Mouse (Mus musculus): ENCODE measurements around the gene Focad. TPM values are rescaled to one million over a fixed set of nuclear protein-coding genes. Genes with fewer than 3 reads are reported as not detected.

Gene Focad
- total RNA-seq, 1 experiment: 14.7 TPM

GRCm38 (mm10) chr4:88450087-88450765, 355.8 kb downstream of the Focad start:
- Histone ChIP-seq H3K4me1 (ENCODE audit: control insufficient read depth in 2 of 2, insufficient read depth in 2 of 2, low read length in 2 of 2, poor library complexity in 1 of 2) (0 out of 4 replicates have a peak, but pooled peaks cover 0 to 3% of the 10 kb centered on the region in 2 experiments), H3K27ac (ENCODE audit: insufficient read depth, low read depth, low read length, poor library complexity, severe bottlenecking) (no peak overlapping the region), H3K9ac (ENCODE audit: insufficient read depth, low read depth, low read length, poor library complexity, severe bottlenecking) (no peak overlapping the region), H3K9me3 (ENCODE audit: control insufficient read depth, insufficient read depth, low read depth, low read length) (no peaks in the 10 kb centered on the region), H3K36me3 (ENCODE audit: control insufficient read depth, insufficient read depth, low read length, poor library complexity, severe bottlenecking) (no peaks in the 10 kb centered on the region), H3K4me3 (ENCODE audit: insufficient read depth in 1 of 2, low read depth in 1 of 2, low read length in 2 of 2, poor library complexity in 1 of 2, severe bottlenecking in 1 of 2) (no peak overlapping the region)
- no peak for DNase-seq (ENCODE audit: low read depth, low spot score)
- in situ Hi-C loops (cut with MboI; ENCODE audit: low sequenced_read_pairs in 2 of 2, unreplicated experiment in 2 of 2): no loop called here
- TF ChIP-seq MAFK (IDR thresholded peaks at IDR 0.05; ENCODE audit: insufficient read depth, low read depth, low read length) (no peak), ZC3H11A (IDR thresholded peaks at IDR 0.05; ENCODE audit: borderline replicate concordance, low read depth, low read length) (no peak), HCFC1 (IDR thresholded peaks at IDR 0.05; ENCODE audit: borderline replicate concordance, insufficient read depth, low read length) (no peak), ZNF384 (IDR thresholded peaks at IDR 0.05; ENCODE audit: low read depth, low read length) (no peak), CHD2 (IDR thresholded peaks at IDR 0.05; ENCODE audit: low read depth, low read length) (no peak)

- TF ChIP-seq CHD2 (IDR thresholded peaks at IDR 0.05; ENCODE audit: low read depth, low read length) (no peak), ZNF384 (IDR thresholded peaks at IDR 0.05; ENCODE audit: low read depth, low read length) (no peak), ZC3H11A (IDR thresholded peaks at IDR 0.05; ENCODE audit: borderline replicate concordance, low read depth, low read length) (no peak), MAFK (IDR thresholded peaks at IDR 0.05; ENCODE audit: insufficient read depth, low read depth, low read length) (no peak), HCFC1 (IDR thresholded peaks at IDR 0.05; ENCODE audit: borderline replicate concordance, insufficient read depth, low read length) (no peak)
Measured at GRCm38 (mm10) chr4:88458093-88458492, 363.7 kb downstream of the Focad start.

GRCm38 (mm10) chr4:88458673-88459072, 364.2 kb downstream of the Focad start:
- H3K4me3 ChIP-seq (ENCODE audit: insufficient read depth in 1 of 2, low read depth in 1 of 2, low read length in 2 of 2, poor library complexity in 1 of 2, severe bottlenecking in 1 of 2): no peak overlapping the region
- DNase-seq (ENCODE audit: low read depth, low spot score): no peak
- in situ Hi-C loops (cut with MboI; ENCODE audit: low sequenced_read_pairs in 2 of 2, unreplicated experiment in 2 of 2): no loop called here
- TF ChIP-seq ZNF384 (IDR thresholded peaks at IDR 0.05; ENCODE audit: low read depth, low read length): no peak
- no peak for TF ChIP-seq MAFK (IDR thresholded peaks at IDR 0.05; ENCODE audit: insufficient read depth, low read depth, low read length)
- no peak for TF ChIP-seq CHD2 (IDR thresholded peaks at IDR 0.05; ENCODE audit: low read depth, low read length)
- no peak for TF ChIP-seq ZC3H11A (IDR thresholded peaks at IDR 0.05; ENCODE audit: borderline replicate concordance, low read depth, low read length)
- TF ChIP-seq HCFC1 (IDR thresholded peaks at IDR 0.05; ENCODE audit: borderline replicate concordance, insufficient read depth, low read length): no peak
- no peaks in the 10 kb centered on the region for H3K9me3 ChIP-seq (ENCODE audit: control insufficient read depth, insufficient read depth, low read depth, low read length)
- H3K36me3 ChIP-seq (ENCODE audit: control insufficient read depth, insufficient read depth, low read length, poor library complexity, severe bottlenecking): no peaks in the 10 kb centered on the region
- no peak overlapping the region for H3K27ac ChIP-seq (ENCODE audit: insufficient read depth, low read depth, low read length, poor library complexity, severe bottlenecking)
- no peak overlapping the region for H3K9ac ChIP-seq (ENCODE audit: insufficient read depth, low read depth, low read length, poor library complexity, severe bottlenecking)
- no peaks in the 10 kb centered on the region for H3K4me1 ChIP-seq (ENCODE audit: control insufficient read depth in 2 of 2, insufficient read depth in 2 of 2, low read length in 2 of 2, poor library complexity in 1 of 2)

More at GRCm38 (mm10) chr4:88458093-88458492, 363.7 kb downstream of the Focad start:
- no peaks in the 10 kb centered on the region for H3K9me3 ChIP-seq (ENCODE audit: control insufficient read depth, insufficient read depth, low read depth, low read length)
- H3K4me3 ChIP-seq (ENCODE audit: insufficient read depth in 1 of 2, low read depth in 1 of 2, low read length in 2 of 2, poor library complexity in 1 of 2, severe bottlenecking in 1 of 2): no peak overlapping the region
- H3K36me3 ChIP-seq (ENCODE audit: control insufficient read depth, insufficient read depth, low read length, poor library complexity, severe bottlenecking): no peaks in the 10 kb centered on the region
- no peak overlapping the region for H3K27ac ChIP-seq (ENCODE audit: insufficient read depth, low read depth, low read length, poor library complexity, severe bottlenecking)
- in situ Hi-C loops (cut with MboI; ENCODE audit: low sequenced_read_pairs in 2 of 2, unreplicated experiment in 2 of 2): no loop called here
- DNase-seq (ENCODE audit: low read depth, low spot score): no peak
- H3K9ac ChIP-seq (ENCODE audit: insufficient read depth, low read depth, low read length, poor library complexity, severe bottlenecking): no peak overlapping the region
- no peaks in the 10 kb centered on the region for H3K4me1 ChIP-seq (ENCODE audit: control insufficient read depth in 2 of 2, insufficient read depth in 2 of 2, low read length in 2 of 2, poor library complexity in 1 of 2)

Other genes starting within 250 kb of the Focad start
- gene Mllt3, start 61.3 kb upstream of the Focad start, total RNA-seq (2012; rRNA removed): 10.0 and 11.1 TPM in 2 replicates